Mouse (Mus musculus): ENCODE measurements around the gene Kcnd3. TPM values are rescaled to one million over a fixed set of nuclear protein-coding genes. Genes with fewer than 3 reads are reported as not detected.
A peak's percentile ranks its signal among the peaks of the same experiment; 100 is the strongest.
"Not testable (repeated sequence)": the region's sequence is repeated elsewhere in the genome, so short reads cannot be mapped to it uniquely, and the experiment has no call there.

Gene Kcnd3
- total RNA-seq, 2 experiments from 2014 or later, result 0.05 to 0.14 TPM

DNA sequence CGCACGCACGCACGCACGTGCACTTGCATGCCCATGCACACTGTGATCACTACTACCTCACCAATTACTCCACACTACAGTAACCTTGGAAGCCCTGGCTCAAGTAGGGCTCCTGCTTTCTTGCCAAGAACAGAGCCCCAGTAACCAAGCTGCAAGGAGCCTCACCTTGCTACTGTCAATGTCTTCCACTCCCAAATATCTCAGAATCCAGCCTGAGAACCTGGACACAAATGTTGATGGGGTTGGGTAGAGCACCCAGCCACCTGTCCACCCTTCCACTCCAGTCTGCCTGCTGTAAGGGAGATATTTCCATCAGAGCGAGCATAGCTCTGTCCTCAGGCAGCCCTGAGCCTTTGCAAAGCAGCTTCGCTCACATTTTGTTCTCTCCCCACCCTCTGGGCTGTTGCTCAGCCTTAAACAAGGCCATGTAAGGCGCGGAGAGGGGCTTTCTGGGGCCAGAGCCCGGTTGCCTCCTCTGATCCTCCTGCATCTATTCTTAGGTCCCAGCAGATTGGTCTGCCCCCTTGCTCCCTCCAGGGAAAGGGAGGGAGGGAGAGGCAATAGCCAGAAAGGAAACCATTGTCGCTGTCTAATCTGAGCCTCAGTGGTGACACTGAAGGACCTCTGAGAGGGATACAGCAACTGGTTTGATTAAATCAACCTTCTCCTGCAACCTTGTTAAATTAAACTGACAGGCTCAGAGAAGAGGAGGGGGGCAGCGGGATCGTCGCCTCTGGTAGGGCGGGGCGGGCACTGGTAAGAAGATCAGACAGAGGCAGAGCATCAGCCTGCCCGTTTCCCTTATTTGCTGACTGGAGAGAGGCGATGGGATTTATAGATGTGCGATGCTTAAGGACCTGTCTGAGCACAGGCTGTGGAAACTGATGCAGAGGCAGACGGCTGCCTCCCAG is 243.6 kb downstream of the Kcnd3 start:
- no peak for DNase-seq (ENCODE audit: low spot score)

GRCm38 (mm10) chr3:105696387-105697147 is 244.4 kb downstream of the Kcnd3 start:
- DNase-seq (ENCODE audit: low spot score), result no peak

GRCm38 (mm10) chr3:105697148-105697441 is 245.0 kb downstream of the Kcnd3 start:
- DNase-seq (ENCODE audit: low spot score), result no peak

GRCm38 (mm10) chr3:105698311-105698710 is 246.2 kb downstream of the Kcnd3 start:
- DNase-seq (ENCODE audit: low spot score), result no peak

DNA sequence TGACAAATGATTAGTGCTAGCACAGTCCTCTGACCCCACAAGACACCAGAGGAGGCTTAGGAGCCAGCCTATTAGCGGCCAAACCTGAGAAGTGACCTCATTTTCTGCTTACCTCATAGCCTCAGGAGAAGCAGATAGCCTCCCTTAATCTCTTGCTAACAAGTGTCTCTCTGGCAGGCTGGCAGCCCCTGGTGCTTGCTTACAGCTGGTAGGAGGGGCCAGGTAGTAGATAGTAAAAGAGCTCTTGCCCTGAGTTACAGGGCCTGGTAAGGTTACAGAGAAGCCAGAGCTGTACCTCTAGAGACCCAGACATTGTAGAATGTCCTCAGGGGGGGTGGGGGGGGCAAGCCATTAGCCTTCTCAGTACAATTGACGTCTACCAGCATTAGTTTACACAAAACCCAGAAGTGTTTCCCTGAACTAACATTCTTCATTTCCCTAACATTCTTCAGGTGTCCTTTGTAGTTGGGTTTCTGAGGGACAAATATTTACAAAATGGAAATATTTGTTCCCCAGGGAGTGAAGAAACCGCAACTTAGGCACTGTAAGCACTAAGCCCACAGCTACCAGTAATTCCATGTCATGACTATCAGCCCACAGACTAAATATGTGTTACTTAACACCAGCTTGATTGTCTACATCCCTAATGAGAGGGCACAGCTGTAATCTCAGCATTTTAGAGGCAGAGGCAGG is 247.3 kb downstream of the Kcnd3 start:
- DNase-seq (ENCODE audit: low spot score), result no peak

- DNase-seq (ENCODE audit: low spot score), result not testable (repeated sequence)
Measured at GRCm38 (mm10) chr3:105700786-105701185, 248.7 kb downstream of the Kcnd3 start.

DNA sequence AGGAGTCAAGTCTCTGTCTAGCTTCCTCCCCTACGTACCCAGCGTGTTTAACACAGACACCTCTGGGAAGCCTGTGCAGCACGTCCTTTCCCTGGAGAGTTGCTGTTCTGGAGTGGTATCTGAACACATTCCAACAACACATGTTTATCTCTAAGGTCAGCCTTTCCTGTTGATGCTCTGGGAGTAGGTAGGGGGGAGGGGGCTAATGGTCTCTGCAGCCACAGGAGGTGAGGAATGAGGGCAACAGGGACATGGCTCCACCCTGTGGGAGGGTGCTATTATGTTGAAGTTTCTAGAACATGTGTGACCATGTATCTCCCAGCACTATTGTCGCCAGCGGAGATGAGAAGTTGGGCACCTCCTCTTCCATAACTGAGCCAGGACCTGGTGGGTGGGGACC is 249.3 kb downstream of the Kcnd3 start:
- no peak for DNase-seq (ENCODE audit: low spot score)

GRCm38 (mm10) chr3:105703571-105703970 is 251.4 kb downstream of the Kcnd3 start:
- DNase-seq (ENCODE audit: low spot score), result no peak

- DNase-seq (ENCODE audit: low spot score), result peak; percentile 84
Measured at GRCm38 (mm10) chr3:105704031-105705008, 252.2 kb downstream of the Kcnd3 start, which contains the start of gene Inka2. Gene Inka2, plus strand, starts transcription at chr3:105704599.

DNA sequence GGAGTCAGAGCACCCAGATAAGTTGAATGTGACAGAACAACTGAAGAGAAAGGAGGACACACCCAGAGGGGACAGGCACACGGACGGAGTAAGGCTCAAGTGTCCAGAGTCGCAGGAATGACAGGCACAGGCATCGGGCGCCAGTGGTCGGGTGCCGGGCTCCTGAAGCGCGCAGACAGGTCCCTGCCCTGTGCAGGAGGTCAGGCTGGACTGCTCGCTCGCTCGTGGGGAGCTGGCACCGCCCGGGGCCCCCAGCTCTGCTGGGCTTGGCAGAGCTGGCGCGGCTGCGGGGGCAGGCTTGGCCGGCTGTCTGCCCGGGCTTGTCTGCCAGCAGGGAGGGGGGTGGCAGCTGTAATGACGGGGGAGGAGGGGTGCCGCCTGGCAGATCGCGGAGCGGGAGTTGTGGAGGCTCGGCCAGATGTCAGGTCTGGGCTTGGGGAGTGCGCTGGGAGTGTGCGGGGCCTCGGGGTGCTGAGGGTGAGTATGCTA is 253.0 kb downstream of the Kcnd3 start:
- DNase-seq (ENCODE audit: low spot score), result peak; percentile 64

GRCm38 (mm10) chr3:105705561-105705960 is 253.4 kb downstream of the Kcnd3 start:
- no peak for DNase-seq (ENCODE audit: low spot score)

DNA sequence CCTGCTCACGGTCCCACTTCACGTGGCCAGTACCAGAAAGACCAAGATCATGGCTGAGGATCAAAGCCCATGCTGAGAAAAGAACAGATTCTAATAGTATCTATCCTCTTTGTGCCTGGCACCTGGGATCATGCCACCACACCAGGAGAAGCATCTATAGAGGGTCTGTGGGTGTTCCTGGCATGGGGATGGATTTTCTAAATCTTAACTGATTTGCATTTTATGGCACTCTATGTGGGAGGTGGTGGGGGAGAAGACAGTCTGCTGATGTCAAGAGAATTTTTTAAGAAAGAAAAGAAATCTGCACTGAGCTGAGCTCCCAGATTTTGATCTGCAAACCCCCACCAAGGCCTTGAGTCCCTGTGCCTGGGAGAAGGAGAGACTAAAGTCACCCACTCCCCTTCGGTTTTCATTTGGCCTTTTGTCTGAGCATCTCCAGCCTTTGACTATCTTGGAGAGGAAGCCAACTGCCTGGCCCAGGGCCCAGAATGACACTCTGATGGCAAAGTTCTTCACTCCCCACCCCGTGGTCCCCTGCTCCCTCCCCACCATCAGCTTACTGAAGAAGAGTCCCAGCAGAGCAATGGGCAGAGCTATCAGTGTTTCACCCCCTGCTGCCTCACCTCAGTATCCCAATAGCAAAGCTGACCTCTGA is 254.4 kb downstream of the Kcnd3 start:
- no peak for DNase-seq (ENCODE audit: low spot score)

DNA sequence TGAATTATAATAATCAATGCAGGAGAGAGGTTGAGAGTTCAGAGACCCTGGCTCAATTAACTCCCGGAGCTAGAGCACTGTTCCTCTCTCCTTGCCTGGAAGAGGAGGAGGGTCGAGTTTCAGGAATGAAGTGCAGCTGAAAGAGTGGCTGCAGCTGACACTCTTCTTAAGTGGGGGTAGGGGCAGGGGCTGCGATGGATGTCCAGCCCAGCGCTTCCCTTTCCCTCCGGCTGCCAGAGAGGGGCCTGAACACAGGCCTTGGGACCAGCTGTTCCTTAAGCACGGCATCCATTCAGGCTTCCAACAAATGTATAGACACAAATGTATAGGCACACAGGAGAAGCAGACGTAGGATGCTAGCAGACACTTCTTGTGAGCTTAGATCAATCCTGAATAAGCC is 255.5 kb downstream of the Kcnd3 start:
- DNase-seq (ENCODE audit: low spot score), result no peak

- DNase-seq (ENCODE audit: low spot score), result no peak
Measured at GRCm38 (mm10) chr3:105710246-105710645, 258.1 kb downstream of the Kcnd3 start.

- DNase-seq (ENCODE audit: low spot score), result peak; percentile 79
Measured at GRCm38 (mm10) chr3:105711741-105712140, 259.6 kb downstream of the Kcnd3 start.

DNA sequence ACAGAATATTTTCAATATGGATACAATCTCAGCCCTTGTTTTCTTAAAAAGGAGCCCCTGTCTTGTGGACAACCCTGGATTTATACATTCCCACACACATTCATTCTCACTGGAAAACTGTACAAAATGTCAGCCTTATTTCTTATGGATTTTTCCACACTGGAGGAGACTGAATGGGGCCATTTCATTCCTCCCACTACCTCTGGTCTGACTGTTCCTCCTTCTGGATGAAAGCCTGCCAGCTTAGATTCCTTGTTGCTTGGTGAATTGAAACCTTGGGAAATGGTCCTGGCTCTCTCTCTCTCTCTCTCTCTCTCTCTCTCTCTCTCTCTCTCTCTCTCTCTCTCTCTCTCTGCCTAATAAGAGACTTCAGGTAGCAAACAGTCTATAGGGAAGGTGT is 260.7 kb downstream of the Kcnd3 start:
- DNase-seq (ENCODE audit: low spot score), result no peak

DNA sequence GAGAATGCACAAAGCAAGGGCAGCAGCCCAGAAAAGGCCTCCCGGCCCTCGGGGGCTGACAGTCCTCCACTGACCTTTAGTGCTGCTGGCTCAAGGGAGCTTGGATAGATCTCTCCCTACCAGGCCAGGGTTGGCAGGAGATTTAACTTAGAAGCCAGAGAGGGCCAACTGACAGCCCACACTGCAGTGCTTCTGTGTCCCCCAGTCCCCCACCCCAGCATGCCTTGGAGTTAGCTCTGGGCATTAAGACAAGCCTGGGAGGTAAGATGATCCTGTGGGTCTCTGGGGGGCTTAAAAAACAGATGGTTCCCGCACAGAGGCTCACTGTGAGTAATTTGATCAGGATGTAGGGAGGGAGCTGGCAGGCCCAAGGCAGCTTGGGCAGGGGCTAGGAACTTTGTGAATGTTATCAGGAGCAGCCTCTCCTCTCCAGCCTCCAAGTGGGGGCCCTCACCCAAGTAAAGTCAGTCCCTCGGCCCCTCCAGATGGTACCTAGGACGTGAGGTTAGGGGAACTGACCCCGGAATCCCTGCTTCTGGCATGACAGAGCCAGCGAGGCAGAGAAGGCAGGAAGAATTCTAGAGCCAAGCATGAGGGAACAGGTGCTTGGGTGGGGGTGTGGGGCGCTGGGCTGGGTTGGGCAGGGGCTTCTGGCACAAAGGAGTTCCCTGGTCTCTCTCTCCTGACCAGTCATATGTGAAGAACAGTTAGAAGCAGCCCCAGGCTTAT is 262.1 kb downstream of the Kcnd3 start:
- DNase-seq (ENCODE audit: low spot score), result peak; percentile 67

GRCm38 (mm10) chr3:105714820-105715167 is 262.7 kb downstream of the Kcnd3 start:
- DNase-seq (ENCODE audit: low spot score), result no peak

DNA sequence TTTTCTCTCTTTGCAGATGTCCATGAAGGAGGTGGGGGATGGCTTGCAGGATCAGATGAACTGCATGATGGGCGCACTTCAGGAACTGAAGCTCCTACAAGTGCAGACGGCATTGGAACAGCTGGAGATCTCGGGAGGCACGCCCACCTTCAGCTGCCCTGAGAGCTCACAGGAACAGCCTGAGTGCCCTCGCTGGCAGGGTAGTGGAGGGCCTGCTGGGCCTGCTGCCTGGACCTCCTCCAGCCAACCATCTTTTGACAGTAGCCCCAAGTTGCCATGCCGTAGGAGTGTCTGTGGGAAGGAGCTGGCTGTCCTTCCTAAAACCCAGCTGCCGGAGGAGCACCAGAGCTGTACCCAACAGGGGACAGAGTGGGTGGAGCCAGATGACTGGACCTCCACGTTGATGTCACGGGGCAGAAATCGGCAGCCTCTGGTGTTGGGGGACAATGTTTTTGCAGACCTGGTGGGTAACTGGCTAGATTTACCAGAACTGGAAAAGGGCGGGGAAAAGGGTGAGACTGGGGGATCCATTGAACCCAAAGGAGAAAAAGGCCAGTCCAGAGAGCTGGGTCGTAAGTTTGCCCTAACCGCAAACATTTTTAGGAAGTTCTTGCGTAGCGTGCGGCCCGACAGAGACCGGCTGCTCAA is 264.3 kb downstream of the Kcnd3 start:
- no peak for DNase-seq (ENCODE audit: low spot score)

Data from gastrocnemius, adult 18-20 months (tissue).